Mouse (Mus musculus) ovary, adult 10 weeks (tissue): Measurements from ENCODE around the gene Lipt2. TPM values are rescaled to one million over a fixed set of nuclear protein-coding genes. Genes with fewer than 3 reads are reported as not detected.

ENCODE experiments used
- polyA plus RNA-seq: library from polyadenylated mRNA; stranded (reverse); fragments of 350-450 nt; fragmentation: Illumina TruSeq; extraction: RNeasy Lipid Tissue Mini Kit (QIAGEN cat#74804); gene quantifications from one replicate; pipeline ENCODE4 v1.2.3, GENCODE M21; 2014

The Lipt2 gene
- polyA plus RNA-seq, result 35.6 TPM

GRCm38 (mm10) chr7:100159105-100159841, at the start of gene Lipt2:
TSS of gene Lipt2 (plus strand) at chr7:100159277.

GRCm38 (mm10) chr7:100121376-100121789, 37.7 kb upstream of the Lipt2 start, which contains the start of gene Pold3:
TSS of gene Pold3 (minus strand) at chr7:100121565.

GRCm38 (mm10) chr7:100176269-100176668, 17.2 kb downstream of the Lipt2 start, which contains the start of gene Kcne3:
TSS of gene Kcne3 (plus strand) at chr7:100176502.

Other genes with a start within 250 kb of the Lipt2 start
- gene Rnf169, start 178.8 kb upstream of the Lipt2 start, polyA plus RNA-seq, result 14.0 TPM
- 0.37 TPM for gene Chrdl2, start 153.1 kb upstream of the Lipt2 start, polyA plus RNA-seq
- 39.6 TPM for gene Pold3, start 37.7 kb upstream of the Lipt2 start, polyA plus RNA-seq
- 45.4 TPM for gene Kcne3, start 17.2 kb downstream of the Lipt2 start, polyA plus RNA-seq
- gene Pgm2l1, start 68.1 kb downstream of the Lipt2 start, polyA plus RNA-seq, result 64.4 TPM
- gene P4ha3, start 126.2 kb downstream of the Lipt2 start, polyA plus RNA-seq, result 2.5 TPM
- 38.5 TPM for gene C2cd3, start 213.0 kb downstream of the Lipt2 start, polyA plus RNA-seq
- 76.0 TPM for gene Ppme1, start 213.0 kb downstream of the Lipt2 start, polyA plus RNA-seq